Mouse (Mus musculus): ENCODE results near the gene Galnt16. TPM values are rescaled to one million over a fixed set of nuclear protein-coding genes. Genes with fewer than 3 reads are reported as not detected.

The Galnt16 gene
- total and polyA plus RNA-seq, 2 experiments from 2014 or later: 3.5 to 12.1 TPM

GRCm38 (mm10) chr12:80493311-80493710, 24.8 kb upstream of the Galnt16 start:
- TF ChIP-seq EP300 (IDR thresholded peaks at IDR 0.05; ENCODE audit: low read depth): no peak
- TF ChIP-seq CTCF (IDR thresholded peaks at IDR 0.05; ENCODE audit: low read depth): no peak
- no peaks in the 10 kb centered on the region for H3K4me1 ChIP-seq (ENCODE audit: control insufficient read depth, insufficient read depth)
- H3K4me3 ChIP-seq (ENCODE audit: low read depth, low read length): no peak overlapping the region
- H3K9ac ChIP-seq (replicated peaks; ENCODE audit: low read depth, low read length): no peak overlapping the region
- 90% methylated on average over 5 of the region's 5 CpGs for WGBS
- H3K9me3 ChIP-seq (replicated peaks; ENCODE audit: control insufficient read depth, low read length): no peaks in the 10 kb centered on the region
- H3K36me3 ChIP-seq (replicated peaks; ENCODE audit: control insufficient read depth, insufficient read depth, low read length): peaks cover 41% of the 10 kb centered on the region
- ATAC-seq (ENCODE audit: insufficient read depth, low read depth): no peak
- DNase-seq (ENCODE audit: low spot score): no peak
- no peaks in the 10 kb centered on the region for H3K27me3 ChIP-seq (ENCODE audit: control insufficient read depth, insufficient read depth, low read length)
- no peak overlapping the region for H3K4me2 ChIP-seq (ENCODE audit: low read depth, low read length)
- H3K27ac ChIP-seq (ENCODE audit: low read depth): no peak overlapping the region

GRCm38 (mm10) chr12:80495691-80496090, 22.4 kb upstream of the Galnt16 start:
- no peak overlapping the region for H3K4me3 ChIP-seq (ENCODE audit: low read depth, low read length)
- H3K4me2 ChIP-seq (ENCODE audit: low read depth, low read length): no peak overlapping the region
- no peaks in the 10 kb centered on the region for H3K27me3 ChIP-seq (ENCODE audit: control insufficient read depth, insufficient read depth, low read length)
- H3K9ac ChIP-seq (replicated peaks; ENCODE audit: low read depth, low read length): no peak overlapping the region
- peaks cover 23% of the 10 kb centered on the region for H3K36me3 ChIP-seq (replicated peaks; ENCODE audit: control insufficient read depth, insufficient read depth, low read length)
- no peak overlapping the region for H3K27ac ChIP-seq (ENCODE audit: low read depth)
- DNase-seq (ENCODE audit: low spot score) (no peak), ATAC-seq (ENCODE audit: insufficient read depth, low read depth) (no peak)
- H3K4me1 ChIP-seq (ENCODE audit: control insufficient read depth, insufficient read depth): no peaks in the 10 kb centered on the region
- no peaks in the 10 kb centered on the region for H3K9me3 ChIP-seq (replicated peaks; ENCODE audit: control insufficient read depth, low read length)
- TF ChIP-seq CTCF (IDR thresholded peaks at IDR 0.05; ENCODE audit: low read depth): no peak
- no peak for TF ChIP-seq EP300 (IDR thresholded peaks at IDR 0.05; ENCODE audit: low read depth)
- 67% methylated on average over 1 of the region's 1 CpGs for WGBS

- H3K4me1 ChIP-seq (ENCODE audit: control insufficient read depth, insufficient read depth): no peaks in the 10 kb centered on the region
- DNase-seq (ENCODE audit: low spot score) (peak; percentile 36), ATAC-seq (ENCODE audit: insufficient read depth, low read depth) (no peak)
- 0 out of 2 replicates have a peak, but pooled peaks cover 3% of the 10 kb centered on the region for H3K36me3 ChIP-seq (replicated peaks; ENCODE audit: control insufficient read depth, insufficient read depth, low read length)
- H3K27ac ChIP-seq (ENCODE audit: low read depth): no peak overlapping the region
- no peaks in the 10 kb centered on the region for H3K27me3 ChIP-seq (ENCODE audit: control insufficient read depth, insufficient read depth, low read length)
- WGBS: 53% methylated on average over 4 of the region's 4 CpGs
- no peak overlapping the region for H3K9ac ChIP-seq (replicated peaks; ENCODE audit: low read depth, low read length)
- no peak overlapping the region for H3K4me2 ChIP-seq (ENCODE audit: low read depth, low read length)
- TF ChIP-seq CTCF (IDR thresholded peaks at IDR 0.05; ENCODE audit: low read depth): peak; percentile 52
- no peak for TF ChIP-seq EP300 (IDR thresholded peaks at IDR 0.05; ENCODE audit: low read depth)
- no peaks in the 10 kb centered on the region for H3K9me3 ChIP-seq (replicated peaks; ENCODE audit: control insufficient read depth, low read length)
- no peak overlapping the region for H3K4me3 ChIP-seq (ENCODE audit: low read depth, low read length)
These were observed 19.7 kb upstream of the Galnt16 start for GRCm38 (mm10) chr12:80498356-80498755.

- WGBS: 49% methylated on average over 1 of the region's 1 CpGs
These were observed 17.6 kb upstream of the Galnt16 start for GRCm38 (mm10) chr12:80500506-80500905.

GRCm38 (mm10) chr12:80504718-80505117, 13.4 kb upstream of the Galnt16 start:
- ATAC-seq (ENCODE audit: insufficient read depth, low read depth) (peak; percentile 27; the same call in 1 of the 2 replicates), DNase-seq (ENCODE audit: low spot score) (peak; percentile 28)
- Histone ChIP-seq H3K4me2 (ENCODE audit: low read depth, low read length) (no peak overlapping the region), H3K27me3 (ENCODE audit: control insufficient read depth, insufficient read depth, low read length) (no peaks in the 10 kb centered on the region), H3K4me1 (ENCODE audit: control insufficient read depth, insufficient read depth) (no peaks in the 10 kb centered on the region), H3K36me3 (replicated peaks; ENCODE audit: control insufficient read depth, insufficient read depth, low read length) (no peaks in the 10 kb centered on the region), H3K9ac (replicated peaks; ENCODE audit: low read depth, low read length) (no peak overlapping the region), H3K27ac (ENCODE audit: low read depth) (no peak overlapping the region), H3K4me3 (ENCODE audit: low read depth, low read length) (no peak overlapping the region), H3K9me3 (replicated peaks; ENCODE audit: control insufficient read depth, low read length) (no peaks in the 10 kb centered on the region)
- 74% methylated on average over 5 of the region's 5 CpGs for WGBS
- no peak for TF ChIP-seq CTCF (IDR thresholded peaks at IDR 0.05; ENCODE audit: low read depth)
- TF ChIP-seq EP300 (IDR thresholded peaks at IDR 0.05; ENCODE audit: low read depth): no peak

More at GRCm38 (mm10) chr12:80500506-80500905, 17.6 kb upstream of the Galnt16 start:
- TF ChIP-seq EP300 (IDR thresholded peaks at IDR 0.05; ENCODE audit: low read depth) (no peak), CTCF (IDR thresholded peaks at IDR 0.05; ENCODE audit: low read depth) (no peak)
- no peak for DNase-seq (ENCODE audit: low spot score)
- no peak overlapping the region for H3K4me2 ChIP-seq (ENCODE audit: low read depth, low read length)
- no peaks in the 10 kb centered on the region for H3K4me1 ChIP-seq (ENCODE audit: control insufficient read depth, insufficient read depth)
- no peaks in the 10 kb centered on the region for H3K9me3 ChIP-seq (replicated peaks; ENCODE audit: control insufficient read depth, low read length)
- no peak for ATAC-seq (ENCODE audit: insufficient read depth, low read depth)
- no peak overlapping the region for H3K27ac ChIP-seq (ENCODE audit: low read depth)
- H3K27me3 ChIP-seq (ENCODE audit: control insufficient read depth, insufficient read depth, low read length): no peaks in the 10 kb centered on the region
- H3K4me3 ChIP-seq (ENCODE audit: low read depth, low read length): no peak overlapping the region
- no peak overlapping the region for H3K9ac ChIP-seq (replicated peaks; ENCODE audit: low read depth, low read length)
- 0 out of 2 replicates have a peak, but pooled peaks cover 3% of the 10 kb centered on the region for H3K36me3 ChIP-seq (replicated peaks; ENCODE audit: control insufficient read depth, insufficient read depth, low read length)

All from heart, postnatal 0 days (tissue).